Mouse (Mus musculus) right cerebral cortex, postnatal 25 days (tissue): ENCODE results near the gene Celf3.
A peak's percentile ranks its signal among the peaks of the same experiment; 100 is the strongest.

Source experiments
- DNase-seq: peaks from one replicate; pipeline ENCODE4 v3.0.0; 2022

The Celf3 gene

DNA sequence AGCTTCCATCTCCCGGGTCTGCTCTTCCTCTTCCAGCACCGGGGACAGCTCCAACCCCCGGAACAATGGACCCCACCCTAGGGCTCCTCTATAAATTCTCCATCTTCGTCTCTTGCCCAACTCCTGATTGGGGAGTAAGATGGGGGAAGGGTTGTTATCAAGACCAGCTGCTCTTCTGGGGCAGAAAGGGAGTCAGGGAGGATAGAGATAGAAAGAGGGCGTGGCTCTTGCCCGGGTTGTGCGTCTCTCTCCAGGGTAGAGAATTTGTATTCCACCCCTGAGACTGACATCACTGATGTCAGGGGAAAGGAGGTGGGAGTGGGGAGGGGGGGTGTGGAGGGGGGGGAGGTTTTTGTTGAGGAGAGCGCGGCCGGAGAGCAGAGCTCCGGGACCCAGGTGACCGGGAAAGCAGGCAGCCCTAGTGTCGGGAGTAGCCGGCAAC, at the start of gene Celf3:
Gene Celf3 (plus strand): TSS at position 315 of the 442 bp plus-strand sequence.
- peak; percentile 69 for DNase-seq

DNA sequence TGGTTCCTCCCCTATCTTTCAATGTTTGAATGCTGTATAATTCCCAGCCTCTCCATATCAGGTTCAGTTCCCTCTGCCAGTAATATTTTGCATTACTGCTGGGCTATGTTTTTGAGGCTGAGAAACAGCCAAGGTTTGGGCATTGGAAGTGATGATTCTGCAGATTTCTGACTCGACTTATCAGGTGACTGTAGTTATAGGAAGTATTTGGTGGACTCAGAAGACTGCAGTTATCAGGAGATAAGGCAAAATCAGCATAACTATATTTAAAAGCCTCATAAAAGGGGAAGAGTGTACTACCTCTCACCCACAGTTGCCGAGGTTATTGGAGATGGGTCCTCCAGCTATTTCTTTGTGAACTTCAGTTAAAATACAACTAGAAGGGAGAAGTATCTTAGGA, 47.1 kb upstream of the Celf3 start:
- DNase-seq = no peak

DNA sequence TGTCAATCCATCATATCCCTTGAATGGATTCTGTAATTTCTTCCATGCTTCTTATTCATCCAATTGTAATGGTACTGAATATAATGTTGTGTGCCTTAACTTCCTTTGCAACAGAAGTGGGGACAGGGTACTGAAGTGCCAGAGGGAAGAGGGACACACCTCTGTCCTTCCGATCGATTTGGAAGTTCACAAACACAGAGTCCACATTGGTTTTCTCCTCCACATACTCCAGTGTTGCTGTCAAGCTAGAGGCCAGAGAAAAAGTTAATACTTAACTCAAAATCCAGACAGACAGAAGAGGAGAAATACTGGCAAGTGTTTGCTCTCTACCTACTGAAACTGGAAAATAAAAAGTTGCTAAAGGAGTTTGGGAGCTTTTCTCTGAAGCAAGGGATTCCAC, 43.8 kb upstream of the Celf3 start:
- no peak for DNase-seq

DNA sequence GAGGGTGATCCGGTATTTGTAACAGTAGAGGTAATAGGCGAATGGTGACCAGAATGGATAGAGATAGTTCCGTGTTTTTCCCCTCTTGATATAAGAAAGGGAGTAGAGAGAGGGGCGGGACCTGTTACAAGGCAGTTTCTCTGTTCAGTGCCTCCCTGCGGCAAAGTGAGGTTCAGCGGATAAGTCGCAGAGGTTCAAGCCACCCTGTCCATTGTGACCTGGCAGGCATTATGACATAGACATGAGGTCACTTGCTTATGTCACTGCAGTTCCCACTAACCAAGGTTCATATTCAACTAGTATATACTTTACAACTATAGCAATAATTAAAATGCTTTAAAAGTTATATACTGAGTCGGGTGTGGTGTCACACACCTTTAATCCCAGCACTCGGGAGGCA, 41.7 kb upstream of the Celf3 start:
- DNase-seq = no peak

DNA sequence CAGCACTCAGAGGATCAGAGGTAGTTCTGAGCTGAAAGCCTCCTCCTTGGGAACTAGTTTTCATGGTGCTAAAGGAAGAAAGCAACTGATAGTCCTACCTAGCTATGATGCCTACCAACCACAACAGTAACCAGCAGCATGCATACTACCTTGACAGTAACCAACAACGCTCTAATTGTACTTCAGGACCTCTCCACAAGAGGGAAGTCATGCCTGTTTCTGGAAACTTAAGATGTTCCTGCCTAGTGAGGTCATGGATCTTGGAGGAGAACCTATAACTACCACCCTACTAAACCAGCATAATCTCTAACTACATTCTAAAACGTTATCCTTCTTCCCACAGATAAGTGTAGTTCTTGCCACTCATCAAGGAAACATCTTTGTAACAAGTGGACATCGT, 36.9 kb upstream of the Celf3 start:
- DNase-seq = no peak

DNA sequence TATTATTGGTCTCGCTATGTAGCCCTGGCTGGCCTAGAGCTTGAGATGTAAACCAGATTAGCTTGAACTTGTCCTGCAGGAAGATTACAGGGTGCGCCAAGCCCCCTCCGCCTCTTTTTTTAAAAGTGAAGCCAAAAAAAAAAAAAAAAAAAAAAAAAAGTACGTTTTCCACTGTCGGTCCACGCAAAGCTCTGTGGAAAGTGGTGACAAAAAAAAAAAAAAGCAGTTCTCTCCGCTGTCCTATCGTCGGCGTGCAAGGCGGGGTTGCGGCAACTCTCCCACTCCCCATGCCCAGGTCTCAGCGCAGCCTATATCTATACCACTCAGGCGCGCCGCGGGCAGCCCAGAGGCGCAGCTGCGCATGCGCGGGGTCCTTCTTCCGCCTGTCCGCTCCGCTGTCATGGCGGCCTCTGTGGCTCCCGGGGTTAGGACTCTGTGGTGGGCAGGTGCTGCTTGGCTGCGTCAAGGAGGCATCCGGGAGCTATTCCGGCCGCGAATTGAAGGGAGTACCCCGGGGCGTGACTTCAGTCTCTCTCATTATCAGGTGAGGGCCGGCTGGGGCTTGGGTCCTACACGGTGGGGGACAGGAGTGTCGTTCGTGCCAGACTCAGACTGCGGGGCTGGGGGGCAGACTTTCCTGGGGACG, 35.0 kb upstream of the Celf3 start, which contains the start of gene Mrpl9:
Gene Mrpl9 (plus strand): TSS at position 368 of the 646 bp plus-strand sequence.
- DNase-seq = peak; percentile 92

DNA sequence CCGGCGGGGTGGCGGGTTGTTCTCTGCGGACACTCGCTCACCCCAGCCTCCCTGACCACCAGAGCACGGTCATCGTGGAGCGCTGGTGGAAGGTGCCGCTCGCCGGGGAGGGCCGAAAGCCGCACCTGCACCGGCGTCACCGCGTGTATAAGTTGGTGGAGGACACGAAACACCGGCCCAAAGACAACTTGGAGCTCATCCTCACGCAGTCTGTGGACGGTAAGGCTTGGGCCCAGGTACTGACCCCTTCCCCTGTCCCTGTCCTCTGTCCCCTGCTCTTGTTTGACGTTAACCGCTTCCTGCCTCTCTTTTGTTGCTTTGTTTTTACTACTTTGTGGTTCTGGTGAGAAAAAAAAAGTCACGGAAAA, 34.5 kb upstream of the Celf3 start, which contains the start of gene Oaz3:
Gene Oaz3 (minus strand): TSS at position 319 of the 368 bp plus-strand sequence.
- DNase-seq = no peak

DNA sequence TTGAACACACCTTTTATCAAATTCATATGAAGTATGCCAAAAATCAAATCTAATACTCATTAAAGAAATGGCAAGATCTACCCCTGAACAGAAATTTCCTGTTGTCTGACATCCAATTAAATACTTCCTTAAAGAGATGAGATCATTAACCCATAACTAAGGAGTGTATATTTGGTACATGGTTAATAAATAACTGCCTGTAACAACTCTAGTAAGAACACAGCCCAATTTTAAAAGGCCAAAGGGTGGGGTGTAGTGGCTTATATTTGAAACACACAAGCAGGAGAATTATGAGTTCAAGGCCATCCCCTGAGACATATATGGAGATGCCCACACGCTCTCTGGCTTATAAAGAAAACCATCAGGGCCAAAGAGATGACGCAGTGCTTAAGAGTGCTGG, 28.7 kb upstream of the Celf3 start:
- DNase-seq = no peak

DNA sequence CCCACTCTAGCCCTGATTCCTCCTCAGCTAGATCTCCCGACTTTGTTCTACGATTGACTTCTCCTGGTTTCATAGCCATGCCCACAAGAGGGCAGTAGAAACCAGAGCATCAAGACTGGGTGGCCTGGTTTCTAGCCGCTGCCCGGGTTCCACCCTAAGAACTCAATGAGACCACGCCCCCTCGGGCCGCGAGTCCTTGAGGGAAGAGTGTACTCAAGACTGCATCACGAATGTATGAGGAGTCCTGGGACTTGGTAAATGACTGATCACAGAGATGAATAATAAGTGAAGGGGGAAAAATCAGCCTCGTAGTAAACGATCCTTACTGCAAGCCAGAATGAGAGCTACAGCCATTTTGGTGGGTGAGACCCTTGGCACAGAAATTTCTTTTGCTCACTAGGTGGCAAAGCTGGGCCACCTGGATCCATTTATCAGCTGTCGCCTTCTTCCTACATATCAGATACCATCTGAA, 21.5 kb upstream of the Celf3 start:
- peak; percentile 80 for DNase-seq

DNA sequence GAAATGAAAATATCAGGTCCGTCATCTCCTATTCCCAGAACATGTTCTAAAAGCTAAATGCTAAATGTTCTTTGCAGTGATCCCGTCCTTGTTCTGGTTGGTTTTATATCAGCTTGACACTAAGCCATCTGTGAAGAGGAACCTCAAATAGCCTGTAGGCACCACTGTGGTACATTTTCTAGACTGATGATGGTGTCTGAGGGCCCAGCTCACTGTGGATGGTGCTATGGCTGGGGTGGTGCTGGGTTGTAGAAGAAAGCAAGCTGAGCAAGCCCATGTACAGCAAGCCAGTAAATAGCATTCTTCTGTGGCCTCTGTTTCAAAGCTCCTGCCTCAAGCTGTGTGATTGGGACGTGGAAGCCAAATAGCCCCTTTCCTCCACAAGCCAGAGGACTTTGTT, 21.0 kb upstream of the Celf3 start:
- DNase-seq = no peak

DNA sequence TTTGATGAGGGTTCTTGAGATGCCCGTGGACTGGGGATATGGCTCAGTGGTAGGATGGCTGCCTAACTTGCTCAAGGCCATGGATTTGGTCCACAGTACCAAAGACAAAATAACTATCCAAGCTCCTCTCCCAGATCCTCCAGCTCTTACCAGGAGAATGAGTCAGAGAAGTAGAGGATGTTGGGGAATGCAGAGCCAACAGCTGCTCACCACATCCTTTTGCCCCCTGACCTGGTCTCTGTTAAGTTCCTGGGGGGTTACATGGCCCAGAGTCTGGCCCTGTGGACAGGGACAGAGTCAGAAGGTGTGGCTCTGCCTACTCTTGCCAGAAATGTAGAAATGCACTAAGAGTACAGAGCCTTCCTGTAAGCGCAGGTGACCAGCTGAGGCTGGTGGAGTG, 18.3 kb upstream of the Celf3 start:
- no peak for DNase-seq

DNA sequence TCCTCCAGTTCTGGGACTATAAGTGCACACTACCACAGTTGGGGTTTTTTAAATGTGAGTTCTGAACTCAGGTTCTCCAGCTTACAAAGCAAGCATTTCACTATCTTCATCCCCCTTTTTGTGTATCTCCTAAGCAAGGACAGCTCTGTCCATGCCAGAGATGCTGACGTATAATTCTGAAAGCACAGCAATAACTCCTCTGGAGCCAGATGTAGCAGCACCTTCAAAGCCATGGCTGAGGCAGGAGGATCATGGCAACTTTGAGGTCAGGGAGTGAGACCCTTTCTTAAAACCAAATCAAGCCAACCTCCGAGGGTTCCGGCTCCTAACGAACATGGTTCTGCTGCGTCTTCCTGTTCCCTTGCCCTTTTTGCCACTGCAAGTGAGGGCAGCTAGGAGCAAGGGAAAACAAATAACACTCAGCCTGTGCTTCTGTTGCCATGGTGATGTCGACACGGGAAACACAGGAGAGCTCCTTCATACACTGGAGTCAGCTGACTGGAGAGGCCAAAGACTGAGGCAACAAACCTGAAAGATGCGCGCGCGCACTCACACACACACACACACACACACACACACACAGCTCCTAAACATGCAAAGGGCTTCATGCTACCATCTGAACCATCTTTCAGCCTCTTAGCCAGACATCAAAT, 14.0 kb upstream of the Celf3 start:
- peak; percentile 31 for DNase-seq

DNA sequence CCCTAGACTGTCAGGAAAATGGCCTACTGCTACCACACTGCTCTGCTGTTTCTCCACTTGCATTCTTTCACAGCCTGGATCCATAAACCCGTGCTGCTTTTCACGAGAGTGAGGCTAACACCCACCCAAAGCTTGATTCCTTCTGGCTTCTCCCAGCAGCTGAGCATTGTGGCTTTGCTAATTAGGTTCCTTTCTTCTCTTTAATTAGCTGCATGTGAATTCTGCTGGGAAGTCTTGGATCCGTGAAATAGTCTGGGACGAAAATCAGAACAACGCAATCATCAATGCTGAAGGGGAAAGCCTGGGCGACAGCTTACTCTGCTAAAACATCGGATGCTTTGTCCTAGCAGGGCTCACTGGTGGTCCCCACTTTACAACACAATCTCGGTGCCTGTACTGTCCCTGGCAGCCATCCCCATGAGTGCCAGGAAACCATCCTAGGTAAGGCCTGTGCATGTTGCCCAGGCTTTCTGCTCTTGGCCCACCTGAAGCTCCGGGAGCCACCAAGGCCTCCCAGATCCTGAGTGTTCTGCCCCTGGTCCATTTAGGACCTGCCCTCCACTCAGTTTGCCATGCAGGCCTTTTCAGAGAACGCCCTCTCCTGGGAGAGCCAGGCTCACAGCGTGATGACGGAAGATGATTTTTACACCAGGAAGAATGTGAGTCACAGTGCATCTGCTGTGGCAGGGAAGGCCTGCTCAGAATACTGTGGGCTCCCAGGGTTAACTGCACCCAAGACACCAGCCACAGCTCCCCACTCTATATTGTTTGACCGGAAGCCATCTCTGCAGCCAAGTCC, 12.3 kb upstream of the Celf3 start:
- DNase-seq = peak; percentile 73

DNA sequence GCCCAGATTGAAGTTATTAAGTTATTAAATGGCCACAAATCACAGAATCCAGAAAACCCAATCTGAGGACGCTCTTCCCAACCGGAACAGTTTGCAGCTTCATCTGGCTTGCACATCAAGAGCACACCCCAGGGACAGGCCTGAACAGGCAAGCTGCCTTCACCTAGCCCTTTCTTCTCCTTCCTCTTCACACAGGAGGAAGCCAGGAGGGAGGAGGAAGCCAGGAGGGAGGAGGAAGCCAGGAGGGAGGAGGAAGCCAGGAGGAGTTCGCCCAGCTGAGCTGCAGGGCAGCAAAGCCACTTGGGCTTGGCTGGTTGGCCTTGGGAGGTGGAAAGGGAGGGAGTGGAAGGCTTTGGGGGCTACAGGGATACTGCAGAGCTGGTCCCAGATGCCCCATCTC, 9.2 kb upstream of the Celf3 start:
- no peak for DNase-seq

DNA sequence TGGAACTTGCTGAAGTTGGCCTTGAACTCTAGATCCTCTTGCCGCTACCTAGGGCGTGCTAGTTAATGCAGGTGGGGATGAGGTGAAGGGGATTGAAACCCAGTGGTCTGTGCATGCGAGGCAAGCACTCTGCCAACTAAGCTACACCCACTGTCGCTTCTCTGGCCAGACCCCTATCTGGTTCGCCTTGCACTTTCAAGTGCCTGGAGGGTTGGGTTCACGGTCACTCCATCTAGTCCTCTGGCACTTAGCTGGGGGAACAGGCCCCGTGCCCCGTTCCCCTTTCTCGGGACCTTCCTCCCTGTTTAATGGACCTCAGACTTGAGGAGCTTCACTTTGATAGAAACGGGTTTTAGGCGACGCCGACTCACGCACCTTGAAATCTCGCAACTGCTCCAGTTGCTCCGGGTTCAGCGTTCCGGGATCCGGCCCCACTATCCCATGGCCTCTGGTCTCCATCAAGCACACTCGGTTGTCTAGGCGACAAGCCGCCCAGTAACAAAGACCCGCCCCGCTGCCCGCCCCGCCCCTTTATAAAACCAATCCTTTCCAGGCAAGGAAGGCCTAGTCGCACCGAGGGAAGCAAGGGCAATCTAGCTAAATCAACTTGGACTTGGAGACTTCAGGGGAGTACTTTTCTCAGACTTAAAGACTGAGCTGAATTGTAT, 5.5 kb upstream of the Celf3 start:
- no peak for DNase-seq

DNA sequence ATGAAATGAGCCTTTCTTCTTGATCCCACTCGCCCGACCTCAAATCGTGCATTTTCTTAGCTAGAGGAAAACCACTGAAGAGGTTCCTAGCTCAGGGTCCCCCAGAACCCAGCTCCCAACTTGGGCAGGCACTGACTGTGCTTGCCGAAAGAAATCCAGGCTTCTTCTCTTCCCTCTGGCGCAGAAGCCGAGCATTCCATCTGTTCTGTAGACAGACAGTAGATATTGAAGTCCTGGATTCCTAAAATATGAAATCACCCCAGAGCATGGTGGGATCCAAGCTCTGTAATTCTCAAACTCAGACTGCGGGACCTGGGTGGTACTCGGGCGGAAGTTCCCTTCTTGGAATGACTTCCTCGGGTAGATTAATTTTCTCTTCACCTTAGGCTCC, 5.0 kb upstream of the Celf3 start:
- no peak for DNase-seq

DNA sequence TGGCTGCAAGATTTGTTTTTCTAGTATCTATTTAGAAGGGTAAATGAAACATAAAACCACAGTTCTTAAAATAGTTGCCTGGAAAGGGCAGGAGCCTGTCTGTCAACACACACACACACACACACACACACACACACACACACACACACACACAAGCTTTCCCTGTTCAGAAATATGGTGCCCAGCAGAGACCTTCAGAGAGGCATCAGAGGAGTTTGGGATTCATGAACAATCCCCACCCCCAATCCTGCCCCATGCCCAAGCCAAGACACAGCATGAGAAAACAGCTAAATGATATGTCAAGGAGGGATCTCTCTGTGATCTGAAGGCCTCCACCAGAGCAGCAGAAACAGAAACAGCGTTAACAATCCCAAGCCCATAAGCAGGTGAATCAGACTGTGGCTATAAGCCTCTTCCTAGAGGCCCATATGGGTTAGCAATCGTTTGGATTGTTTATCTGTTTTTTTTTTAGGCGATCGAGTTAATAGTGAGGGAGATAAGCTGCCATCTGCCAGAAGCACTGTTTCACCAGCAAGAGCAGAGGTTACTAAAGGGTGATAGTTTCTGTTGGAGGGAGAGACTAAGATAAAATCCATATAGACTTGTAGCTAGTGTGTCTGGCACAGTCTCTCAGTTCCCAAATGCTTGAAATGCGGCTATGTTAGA, 4.4 kb upstream of the Celf3 start:
- no peak for DNase-seq

DNA sequence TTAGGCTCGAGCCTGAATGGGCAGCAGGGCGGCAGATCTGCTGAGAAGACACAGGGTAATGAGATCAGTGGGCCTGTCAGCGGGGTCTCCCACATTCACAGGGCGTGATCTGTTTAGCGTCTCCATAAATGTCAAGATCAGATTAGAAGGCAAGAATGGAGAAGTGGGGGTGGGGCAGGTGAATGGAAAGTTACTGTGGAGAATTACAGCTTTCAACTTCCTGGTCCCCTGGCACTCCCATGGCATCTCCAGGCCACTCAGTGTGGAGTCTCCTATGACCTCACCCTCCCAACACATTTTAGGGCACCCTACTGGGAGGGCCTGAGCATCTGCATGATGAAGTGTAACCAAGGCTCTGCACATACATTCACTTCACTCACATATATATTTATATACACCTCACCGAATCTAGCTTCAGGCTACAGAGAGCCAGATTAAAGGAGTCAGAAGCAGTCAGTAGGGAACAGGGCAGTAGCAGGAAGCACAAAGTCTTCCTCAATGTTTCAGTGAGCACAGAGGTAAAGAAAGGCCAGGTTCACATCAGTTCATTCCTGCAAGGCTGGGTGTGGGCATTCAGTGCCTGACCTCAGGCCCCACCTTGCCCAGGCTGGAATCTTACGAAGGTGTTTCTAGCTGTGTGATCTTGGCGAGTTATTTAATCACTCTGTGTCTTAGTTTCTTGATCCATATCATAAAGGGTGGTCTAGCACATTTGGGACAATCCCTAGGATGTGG, 1.6 kb upstream of the Celf3 start:
- no peak for DNase-seq

DNA sequence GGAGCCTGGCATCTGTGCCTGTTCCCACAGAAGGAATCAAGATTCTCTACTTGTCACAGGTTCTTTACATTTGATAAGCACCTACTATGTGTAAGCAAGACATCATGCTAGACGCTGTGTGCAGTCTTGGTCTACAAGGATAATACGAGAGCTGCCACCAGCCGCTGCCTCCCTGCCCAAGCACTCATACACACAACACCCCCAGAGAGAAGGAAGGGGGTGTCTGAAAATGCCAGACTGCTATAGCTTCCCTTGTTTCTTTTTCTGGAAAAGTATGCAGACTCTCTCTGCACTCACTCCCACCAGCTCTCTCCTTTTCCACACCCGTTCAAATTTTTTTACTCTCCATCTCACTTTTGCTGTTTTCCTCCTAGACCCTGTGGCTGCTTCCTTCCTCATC, 651 bp upstream of the Celf3 start:
- peak; percentile 61 for DNase-seq

DNA sequence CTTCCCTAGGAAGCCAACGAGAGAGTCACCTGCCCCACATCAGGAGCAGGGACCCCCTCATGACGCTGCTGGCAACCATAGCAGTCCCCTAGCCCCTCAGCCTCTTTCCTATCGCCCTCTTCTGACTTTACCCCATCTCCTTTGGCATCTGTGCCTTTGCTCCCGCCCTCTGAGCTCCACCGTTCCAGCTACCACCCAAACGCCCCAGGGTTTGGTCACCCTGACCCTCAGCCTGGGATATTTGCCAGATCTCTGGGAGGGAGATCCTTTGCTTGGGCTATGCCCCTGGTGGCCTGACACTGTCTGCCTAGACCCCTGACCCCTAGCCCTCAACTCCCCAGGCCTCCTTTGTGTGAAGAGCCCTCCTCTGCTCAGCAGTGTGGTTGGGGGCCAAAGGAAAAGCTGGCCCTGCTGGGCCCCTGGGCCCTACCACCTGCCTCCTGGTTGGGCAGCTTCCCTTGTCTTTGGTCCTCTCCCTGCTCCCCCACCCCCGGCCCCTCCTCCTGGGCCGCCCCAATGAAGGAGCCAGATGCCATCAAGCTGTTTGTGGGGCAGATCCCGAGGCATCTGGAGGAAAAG, 585 bp downstream of the Celf3 start:
- DNase-seq = no peak

DNA sequence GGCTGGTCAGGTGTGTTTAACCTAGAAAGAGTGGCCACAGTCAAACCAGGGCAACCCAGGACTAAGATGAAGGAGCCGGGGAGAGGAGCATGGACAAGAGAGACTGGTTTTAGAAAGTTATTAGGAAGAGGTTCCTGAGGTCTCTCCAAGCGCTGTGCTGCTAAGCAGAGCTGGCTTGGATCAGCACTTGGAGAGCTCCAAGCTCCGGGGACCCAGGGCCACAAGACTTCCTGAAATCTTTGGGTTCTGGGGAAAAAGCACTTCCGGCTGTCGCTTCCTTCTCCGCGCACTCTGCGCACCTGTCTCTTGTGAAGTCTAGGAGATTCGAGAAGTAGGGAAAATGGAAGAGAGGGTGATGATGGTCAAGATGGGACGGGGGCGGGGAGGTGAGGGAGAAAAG, 1.5 kb downstream of the Celf3 start:
- DNase-seq = peak; percentile 35
